Mouse (Mus musculus): ENCODE results near the gene Gng12.

DNA sequence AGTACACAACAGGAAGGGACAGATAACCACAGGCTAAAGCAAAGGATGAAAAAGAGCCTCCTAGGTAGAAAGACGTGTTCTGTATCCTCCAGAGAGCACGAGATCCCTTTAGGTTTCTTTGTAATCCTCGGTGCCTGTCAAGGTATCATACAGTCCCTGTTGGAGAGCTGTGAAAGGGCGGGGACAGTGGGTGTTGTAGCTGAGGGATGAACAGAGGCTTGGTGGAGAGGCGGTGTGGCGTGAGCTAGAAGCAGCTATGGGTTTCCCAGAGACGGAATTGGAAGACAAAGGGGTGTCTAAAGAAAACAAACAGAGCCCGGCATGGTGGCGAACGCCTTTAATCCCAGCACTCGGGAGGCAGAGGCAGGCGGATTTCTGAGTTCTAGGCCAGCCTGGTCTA lies 89.9 kb downstream of the Gng12 start:
- no peak for TF ChIP-seq CTCF (IDR thresholded peaks at IDR 0.05; ENCODE audit: control insufficient read depth, insufficient read depth, low read length)
- no peak for TF ChIP-seq POLR2A (IDR thresholded peaks at IDR 0.05; ENCODE audit: borderline replicate concordance, control insufficient read depth, low read depth, low read length)

Measured in bone marrow, adult 2 months (tissue).